Mouse (Mus musculus) forebrain, embryonic 14.5 days (tissue): Measurements from ENCODE around the gene Ehmt1. TPM values are rescaled to one million over a fixed set of nuclear protein-coding genes. Genes with fewer than 3 reads are reported as not detected.

Source experiments
- ATAC-seq: fragments of 200-750 bp; cut with Nextera tagmentation; 2 replicates; pipeline ENCODE4 v1.8.0; 2017; ENCODE audit warnings: mild to moderate bottlenecking, moderate library complexity
- DNase-seq: peaks from one replicate; pipeline ENCODE4 v3.0.0-alpha.2; 2015; ENCODE audit warnings: low spot score
- H3K27ac ChIP-seq: fragments of 300-500 bp; sonication (generic); 2 replicates; pipeline ENCODE4 v1.5.1; 2014; ENCODE audit warnings: low read depth, mild to moderate bottlenecking, control low read depth, low read length, moderate library complexity
- H3K27me3 ChIP-seq: fragments of 300-500 bp; sonication (generic); replicated peaks from 2 replicates; pipeline ENCODE4 v1.6.1; 2014; ENCODE audit warnings: low read length, control low read depth, mixed read lengths; ENCODE audit not compliant: control insufficient read depth, insufficient read depth
- H3K36me3 ChIP-seq: fragments of 300-500 bp; sonication (generic); 2 replicates; pipeline ENCODE4 v1.6.1; 2014; ENCODE audit warnings: low read length, control low read depth; ENCODE audit not compliant: control insufficient read depth, insufficient read depth
- H3K4me1 ChIP-seq: fragments of 300-500 bp; sonication (generic); 2 replicates; pipeline ENCODE4 v1.6.1; 2014; ENCODE audit warnings: antibody characterized with exemption, low read length, control low read depth; ENCODE audit not compliant: control insufficient read depth, insufficient read depth
- H3K4me2 ChIP-seq: fragments of 300-500 bp; sonication (generic); 2 replicates; pipeline ENCODE4 v1.6.1; 2014; ENCODE audit warnings: mild to moderate bottlenecking, control low read depth, low read length
- H3K4me3 ChIP-seq: fragments of 300-500 bp; sonication (generic); 2 replicates; pipeline ENCODE4 v1.5.1; 2014; ENCODE audit warnings: low read depth, low read length, control low read depth
- H3K9ac ChIP-seq: fragments of 300-500 bp; sonication (generic); 2 replicates; pipeline ENCODE4 v1.6.1; 2014; ENCODE audit warnings: mild to moderate bottlenecking, low read length, control low read depth, moderate library complexity
- H3K9me3 ChIP-seq: fragments of 300-500 bp; sonication (generic); replicated peaks from 2 replicates; pipeline ENCODE4 v1.6.1; 2016; ENCODE audit warnings: low read length, control low read depth, mixed read lengths; ENCODE audit not compliant: control insufficient read depth
- WGBS: fragments of 180-500 bp; shearing (Covaris S2); extraction: QIAGEN DNeasy Blood & Tissue Kit; methylation state at CpG from one replicate; pipeline ENCODE4 v1.1.7; 2014; 5-methylcytosine and 5-hydroxymethylcytosine counted together
- microRNA-seq: library from miRNA; unstranded; fragments of <30 nt; microRNA quantifications from one replicate; pipeline ENCODE4, GENCODE M21; 2016
- polyA plus RNA-seq: library from polyadenylated mRNA; unstranded; fragments of >200 nt; fragmentation: Nextera tagmentation; extraction: Ambion mirVana; gene quantifications from 2 replicates; pipeline ENCODE4 v1.2.1, GENCODE M21; 2014

Gene Ehmt1
- polyA plus RNA-seq, 1 experiment from 2014 or later: 76.7 TPM

DNA sequence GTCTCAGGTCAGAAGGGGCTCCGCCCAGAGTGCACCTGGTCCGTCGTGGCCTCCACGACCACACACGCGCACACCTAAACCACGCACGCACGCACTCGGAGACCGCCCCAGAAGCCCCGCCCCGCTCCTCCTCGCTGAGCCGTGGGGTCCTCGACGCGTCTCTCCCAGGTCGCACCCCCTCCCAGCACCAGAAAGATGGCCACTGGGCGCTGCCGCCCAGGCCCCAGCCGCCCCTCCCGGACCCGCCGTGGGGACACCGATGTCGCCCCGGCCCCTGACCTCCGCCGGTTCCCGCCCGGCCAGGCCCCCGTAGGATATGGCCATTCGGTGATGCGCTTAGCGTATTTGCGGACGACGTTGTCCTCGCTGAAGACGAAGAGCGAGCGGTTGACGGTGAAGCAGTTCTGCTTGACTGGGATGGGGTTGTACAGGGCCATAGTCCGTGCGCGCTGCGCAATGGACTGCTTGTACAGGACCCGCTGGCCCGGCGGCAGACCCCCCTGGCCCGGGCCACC lies 156.9 kb downstream of the Ehmt1 start:
- Histone ChIP-seq H3K36me3 (no peaks in the 10 kb centered on the region), H3K9me3 (no peaks in the 10 kb centered on the region), H3K27ac (peak overlapping the region; percentile 18; the same call in 1 of the 2 replicates), H3K27me3 (no peaks in the 10 kb centered on the region; the same call in 1 of the 2 replicates), H3K4me1 (peaks cover 3% of the 10 kb centered on the region; the same call in 1 of the 2 replicates), H3K9ac (peak overlapping the region; percentile 74), H3K4me3 (peak overlapping the region; percentile 62), H3K4me2 (peak overlapping the region; percentile 92)
- ATAC-seq (peak; percentile 52), DNase-seq (peak; percentile 52)
- 2% methylated on average over 51 of the region's 52 CpGs for WGBS

DNA sequence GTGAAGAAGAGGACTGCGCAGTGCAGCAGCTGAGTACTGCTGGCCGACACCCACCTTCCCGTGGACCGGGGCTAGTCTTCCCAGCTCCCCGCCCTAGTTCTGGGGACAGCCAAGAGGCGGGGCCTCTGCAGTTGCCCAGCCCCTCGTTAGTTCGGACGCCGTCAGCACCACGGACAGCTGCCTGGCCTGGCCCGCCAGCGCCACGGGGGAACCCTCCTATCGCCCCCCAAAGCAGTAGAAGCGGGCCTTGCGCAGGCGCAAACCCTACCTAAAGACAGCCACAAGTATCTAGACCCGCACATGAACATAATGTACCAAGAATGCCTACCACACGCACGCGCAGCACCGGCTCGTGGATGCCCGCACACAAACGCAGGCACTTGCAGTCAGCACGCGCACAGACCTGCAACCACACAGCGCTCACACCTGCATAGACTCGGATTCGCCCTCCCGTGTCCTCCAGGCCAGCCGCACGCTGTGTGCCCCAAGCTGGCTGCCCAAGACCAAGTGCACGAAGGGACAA lies 157.4 kb downstream of the Ehmt1 start:
- H3K4me2 ChIP-seq: peak overlapping the region; percentile 92
- no peaks in the 10 kb centered on the region; the same call in 1 of the 2 replicates for H3K27me3 ChIP-seq
- WGBS: under 1% methylated on average over 35 of the region's 35 CpGs
- peak overlapping the region; percentile 18; the same call in 1 of the 2 replicates for H3K27ac ChIP-seq
- peak overlapping the region; percentile 62 for H3K4me3 ChIP-seq
- H3K4me1 ChIP-seq: peaks cover 3% of the 10 kb centered on the region; the same call in 1 of the 2 replicates
- peak; percentile 85 for DNase-seq
- H3K36me3 ChIP-seq: no peaks in the 10 kb centered on the region
- peak overlapping the region; percentile 74 for H3K9ac ChIP-seq
- peak; percentile 59 for ATAC-seq
- no peaks in the 10 kb centered on the region for H3K9me3 ChIP-seq

DNA sequence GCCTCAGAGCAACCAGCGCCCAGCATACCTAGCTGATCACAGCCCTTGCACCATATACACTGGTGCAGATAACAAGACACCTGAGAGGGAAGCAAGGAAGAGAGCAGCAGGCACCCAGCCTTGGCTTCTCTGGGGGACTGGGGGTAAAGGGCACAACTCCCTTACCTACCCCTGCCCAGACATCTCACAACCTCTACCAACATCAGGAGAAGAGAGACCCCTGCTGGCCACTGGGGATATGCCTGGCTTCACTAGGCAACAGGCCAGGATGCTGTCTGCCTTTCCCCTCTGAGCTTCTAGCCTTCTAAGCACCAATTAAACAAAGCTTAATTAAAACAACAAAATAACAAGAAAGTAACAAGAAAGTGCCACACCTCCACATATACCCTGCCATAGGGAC lies 164.1 kb downstream of the Ehmt1 start:
- 100% methylated on average over 1 of the region's 1 CpGs for WGBS
- no peak overlapping the region for H3K27ac ChIP-seq
- 0 out of 2 replicates have a peak, but pooled peaks cover 11% of the 10 kb centered on the region for H3K36me3 ChIP-seq

DNA sequence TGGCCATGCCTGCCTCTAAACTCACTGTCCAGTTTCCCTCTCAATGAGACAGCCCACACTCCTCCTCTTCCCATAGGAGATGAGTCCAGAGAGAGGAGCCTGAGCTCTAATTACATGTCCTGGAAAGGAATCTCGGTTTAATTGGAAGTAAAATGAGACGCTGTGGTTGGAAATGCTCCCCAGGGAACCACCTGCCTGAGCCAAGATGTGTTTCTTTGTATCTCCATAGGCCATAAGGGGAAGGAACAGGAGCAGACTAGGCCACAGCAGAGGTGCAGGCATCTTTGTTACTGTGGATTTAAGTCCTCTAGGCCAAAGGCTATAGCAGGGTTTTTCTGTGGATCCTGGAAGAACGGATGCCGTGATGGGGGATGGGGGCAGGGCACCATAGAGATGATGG lies 166.8 kb downstream of the Ehmt1 start:
- H3K4me1 ChIP-seq: no peaks in the 10 kb centered on the region
- H3K27me3 ChIP-seq: no peaks in the 10 kb centered on the region
- no peak overlapping the region for H3K9ac ChIP-seq
- H3K36me3 ChIP-seq: 0 out of 2 replicates have a peak, but pooled peaks cover 15% of the 10 kb centered on the region
- 58% methylated on average over 4 of the region's 4 CpGs for WGBS
- H3K4me2 ChIP-seq: no peak overlapping the region
- H3K9me3 ChIP-seq: no peaks in the 10 kb centered on the region
- no peak overlapping the region for H3K4me3 ChIP-seq
- DNase-seq (no peak), ATAC-seq (no peak)
- no peak overlapping the region for H3K27ac ChIP-seq

More for the DNA sequence above, 164.1 kb downstream of the Ehmt1 start:
- H3K27me3 ChIP-seq: no peaks in the 10 kb centered on the region
- no peak overlapping the region for H3K4me2 ChIP-seq
- DNase-seq (peak; percentile 71), ATAC-seq (peak; percentile 30)
- H3K9ac ChIP-seq: no peak overlapping the region
- H3K9me3 ChIP-seq: no peaks in the 10 kb centered on the region
- no peaks in the 10 kb centered on the region for H3K4me1 ChIP-seq
- H3K4me3 ChIP-seq: no peak overlapping the region

DNA sequence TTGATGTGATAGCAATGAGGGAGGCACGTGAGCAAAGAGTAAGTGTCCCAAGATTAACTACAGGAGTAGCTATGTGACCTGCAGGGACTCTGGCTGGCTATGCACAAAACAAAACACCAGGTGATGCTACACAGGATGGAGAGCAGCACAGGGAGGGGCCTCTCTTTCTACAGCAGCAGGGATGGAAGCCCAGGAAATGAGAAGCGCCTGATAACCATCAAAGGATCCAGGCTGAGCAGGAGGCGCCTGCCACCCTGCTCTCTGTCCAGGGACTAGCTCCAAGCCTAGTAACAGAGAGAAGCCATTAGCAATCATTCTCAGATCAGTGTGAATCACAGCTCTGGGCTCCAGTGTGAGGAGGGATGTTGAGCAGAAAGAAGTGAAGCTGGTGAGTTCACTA lies 169.4 kb downstream of the Ehmt1 start:
- no peak for DNase-seq
- Histone ChIP-seq H3K36me3 (0 out of 2 replicates have a peak, but pooled peaks cover 15% of the 10 kb centered on the region), H3K27me3 (no peaks in the 10 kb centered on the region), H3K9me3 (no peaks in the 10 kb centered on the region), H3K4me3 (no peak overlapping the region), H3K27ac (no peak overlapping the region), H3K4me2 (no peak overlapping the region), H3K9ac (no peak overlapping the region), H3K4me1 (no peaks in the 10 kb centered on the region)
- no peak for ATAC-seq
- 80% methylated on average over 3 of the region's 3 CpGs for WGBS

DNA sequence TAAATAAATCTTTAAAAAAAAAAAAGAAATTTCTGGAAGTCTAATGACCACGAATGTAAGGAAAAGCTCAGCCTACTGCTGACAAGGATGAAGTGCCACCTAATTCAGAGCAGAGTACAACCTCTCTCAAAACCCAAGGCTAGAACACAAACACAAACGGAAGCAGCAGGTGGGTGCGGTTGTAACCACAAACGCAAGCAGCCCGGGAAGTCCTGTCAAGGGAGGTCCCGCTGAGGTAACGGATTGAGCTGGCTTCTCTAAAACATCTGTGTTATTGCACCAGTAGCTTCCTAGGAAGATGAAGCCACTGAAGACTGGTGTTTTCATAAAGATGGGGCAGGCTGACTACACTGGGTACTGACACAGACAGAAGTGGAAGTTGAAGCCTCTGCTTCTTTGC lies 171.5 kb downstream of the Ehmt1 start:
- ATAC-seq (no peak), DNase-seq (no peak)
- H3K27me3 ChIP-seq: no peaks in the 10 kb centered on the region
- H3K27ac ChIP-seq: no peak overlapping the region
- H3K4me2 ChIP-seq: no peak overlapping the region
- no peaks in the 10 kb centered on the region for H3K9me3 ChIP-seq
- no peak overlapping the region for H3K9ac ChIP-seq
- WGBS: 82% methylated on average over 7 of the region's 7 CpGs
- H3K36me3 ChIP-seq: 0 out of 2 replicates have a peak, but pooled peaks cover 7% of the 10 kb centered on the region
- no peaks in the 10 kb centered on the region for H3K4me1 ChIP-seq
- no peak overlapping the region for H3K4me3 ChIP-seq

Small RNA genes lying within 50 kb of the gene (microRNA-seq; reads per million reads assigned to microRNA genes)
- gene Gm22875: not detected

Other genes with a start within 250 kb of the Ehmt1 start
- 3.6 and 5.5 TPM in 2 replicates for gene Cacna1b, start 156.5 kb downstream of the Ehmt1 start, polyA plus RNA-seq
- 16.6 and 20.5 TPM in 2 replicates for gene Arrdc1, start 15.6 kb upstream of the Ehmt1 start, polyA plus RNA-seq
- gene Zmynd19, start 30.2 kb upstream of the Ehmt1 start, polyA plus RNA-seq: 8.6 and 12.7 TPM in 2 replicates
- gene Dph7, start 42.8 kb upstream of the Ehmt1 start, polyA plus RNA-seq: 38.0 and 44.3 TPM in 2 replicates
- gene Mrpl41, start 55.5 kb upstream of the Ehmt1 start, polyA plus RNA-seq: 178 and 193 TPM in 2 replicates
- gene Pnpla7, start 56.4 kb upstream of the Ehmt1 start, polyA plus RNA-seq: 2.8 and 4.1 TPM in 2 replicates
- 96.1 and 123 TPM in 2 replicates for gene Nsmf, start 134.7 kb upstream of the Ehmt1 start, polyA plus RNA-seq
- not detected in 2 replicates for gene Entpd8, start 160.7 kb upstream of the Ehmt1 start, polyA plus RNA-seq
- gene Noxa1, start 175.5 kb upstream of the Ehmt1 start, polyA plus RNA-seq: not detected in 2 replicates